Mouse (Mus musculus): ENCODE measurements around the gene Ctsd. TPM values are rescaled to one million over a fixed set of nuclear protein-coding genes. Genes with fewer than 3 reads are reported as not detected.
A peak's percentile ranks its signal among the peaks of the same experiment; 100 is the strongest.

Ctsd gene
- polyA plus RNA-seq, 1 experiment from 2014 or later = 408 TPM

DNA sequence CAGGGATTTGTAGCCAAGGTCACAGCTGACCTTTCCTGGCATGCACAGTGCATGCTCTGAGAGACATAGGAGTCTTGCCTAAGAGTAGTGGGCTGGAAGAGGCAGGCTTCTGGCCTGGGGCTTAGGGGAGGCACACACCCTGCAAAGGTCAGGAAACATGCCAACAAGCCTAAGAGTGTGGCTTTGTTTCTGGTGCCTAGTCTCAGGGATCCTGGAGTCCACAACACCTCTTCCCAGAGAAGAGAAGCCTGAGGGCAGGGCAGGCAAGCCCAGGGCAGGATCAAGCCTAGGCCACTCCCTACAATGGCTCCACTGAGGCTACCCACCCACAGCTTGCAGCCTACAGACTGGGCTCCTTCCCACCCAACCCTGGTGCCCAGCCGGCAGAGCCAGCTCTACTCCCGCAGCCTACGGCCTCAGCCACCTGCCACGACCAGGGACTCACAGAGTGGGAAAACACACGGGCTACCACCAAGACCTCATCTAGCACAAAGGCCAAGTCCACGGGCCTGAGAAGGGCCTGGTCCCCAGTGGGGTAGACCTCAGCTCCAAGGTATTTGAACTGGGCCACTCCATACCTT, 1.1 kb downstream of the Ctsd start:
- Histone ChIP-seq H3K9me3 (replicated peaks; ENCODE audit: control insufficient read depth, low read length) (no peaks in the 10 kb centered on the region), H3K27me3 (ENCODE audit: control insufficient read depth, insufficient read depth, low read depth, low read length) (no peaks in the 10 kb centered on the region), H3K4me3 (ENCODE audit: low read depth, low read length) (peak overlapping the region; percentile 90), H3K36me3 (ENCODE audit: control insufficient read depth, insufficient read depth) (peaks cover 39% of the 10 kb centered on the region), H3K4me1 (ENCODE audit: control insufficient read depth, low read depth, low read length) (peaks cover 59% of the 10 kb centered on the region), H3K4me2 (ENCODE audit: low read depth, low read length) (peak overlapping the region; percentile 85), H3K27ac (ENCODE audit: low read length) (peak overlapping the region; percentile 94), H3K9ac (ENCODE audit: low read depth, low read length) (peak overlapping the region; percentile 96)
- WGBS (ENCODE audit: insufficient replicate concordance) = 25% methylated on average over 6 of the region's 6 CpGs
- ATAC-seq (ENCODE audit: low read depth) = peak; percentile 61

GRCm38 (mm10) chr7:142385742-142386403, 2.0 kb downstream of the Ctsd start:
- Histone ChIP-seq H3K4me1 (ENCODE audit: control insufficient read depth, low read depth, low read length) (peaks cover 60% of the 10 kb centered on the region), H3K4me3 (ENCODE audit: low read depth, low read length) (peak overlapping the region; percentile 90), H3K27me3 (ENCODE audit: control insufficient read depth, insufficient read depth, low read depth, low read length) (no peaks in the 10 kb centered on the region), H3K4me2 (ENCODE audit: low read depth, low read length) (peak overlapping the region; percentile 85), H3K27ac (ENCODE audit: low read length) (peak overlapping the region; percentile 94), H3K36me3 (ENCODE audit: control insufficient read depth, insufficient read depth) (peaks cover 46% of the 10 kb centered on the region), H3K9me3 (replicated peaks; ENCODE audit: control insufficient read depth, low read length) (no peaks in the 10 kb centered on the region), H3K9ac (ENCODE audit: low read depth, low read length) (peak overlapping the region; percentile 96)
- WGBS (ENCODE audit: insufficient replicate concordance) = 68% methylated on average over 3 of the region's 3 CpGs
- ATAC-seq (ENCODE audit: low read depth) = no peak

DNA sequence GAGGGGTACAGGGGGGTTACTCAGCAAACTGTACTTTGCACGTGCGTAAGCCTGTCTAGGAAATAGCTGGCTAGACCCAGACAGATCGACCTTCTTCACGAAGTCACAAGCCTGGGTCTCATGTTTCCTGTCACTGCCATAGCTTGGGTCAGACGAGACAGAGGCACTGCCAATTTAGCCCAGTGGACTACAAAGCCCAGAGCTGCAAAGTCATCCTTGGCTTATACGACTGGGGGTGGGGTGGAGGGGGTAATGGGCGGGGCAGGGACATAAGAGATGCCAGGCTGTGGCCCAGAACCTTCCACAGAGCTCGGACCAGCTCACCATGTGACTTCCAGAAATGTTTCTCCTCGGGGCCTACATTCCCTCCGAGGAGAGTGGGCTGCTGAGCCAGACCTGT, 3.5 kb downstream of the Ctsd start:
- 57% methylated on average over 10 of the region's 10 CpGs for WGBS (ENCODE audit: insufficient replicate concordance)
- Histone ChIP-seq H3K27me3 (ENCODE audit: control insufficient read depth, insufficient read depth, low read depth, low read length) (no peaks in the 10 kb centered on the region), H3K36me3 (ENCODE audit: control insufficient read depth, insufficient read depth) (peaks cover 62% of the 10 kb centered on the region), H3K4me2 (ENCODE audit: low read depth, low read length) (peak overlapping the region; percentile 85), H3K9ac (ENCODE audit: low read depth, low read length) (peak overlapping the region; percentile 26; the same call in 1 of the 2 replicates), H3K27ac (ENCODE audit: low read length) (peak overlapping the region; percentile 71), H3K9me3 (replicated peaks; ENCODE audit: control insufficient read depth, low read length) (no peaks in the 10 kb centered on the region), H3K4me1 (ENCODE audit: control insufficient read depth, low read depth, low read length) (peaks cover 76% of the 10 kb centered on the region), H3K4me3 (ENCODE audit: low read depth, low read length) (peak overlapping the region; percentile 15)
- ATAC-seq (ENCODE audit: low read depth) = no peak

- Histone ChIP-seq H3K27me3 (ENCODE audit: control insufficient read depth, insufficient read depth, low read depth, low read length) (no peaks in the 10 kb centered on the region), H3K4me1 (ENCODE audit: control insufficient read depth, low read depth, low read length) (peaks cover 86% of the 10 kb centered on the region), H3K27ac (ENCODE audit: low read length) (peak within 1 kb of the TSS; percentile 57), H3K9ac (ENCODE audit: low read depth, low read length) (no peak within 1 kb of the TSS), H3K36me3 (ENCODE audit: control insufficient read depth, insufficient read depth) (peaks cover 76% of the 10 kb centered on the region), H3K9me3 (replicated peaks; ENCODE audit: control insufficient read depth, low read length) (no peaks in the 10 kb centered on the region), H3K4me3 (ENCODE audit: low read depth, low read length) (no peak within 1 kb of the TSS), H3K4me2 (ENCODE audit: low read depth, low read length) (no peak within 1 kb of the TSS)
- ATAC-seq (ENCODE audit: low read depth) = no peak
- WGBS (ENCODE audit: insufficient replicate concordance) = 95% methylated on average over 5 of the region's 5 CpGs
These were observed 5.3 kb downstream of the Ctsd start, which contains the start of gene Gm49369 for GRCm38 (mm10) chr7:142382567-142382966. Gene Gm49369 (minus strand): TSS chr7:142382667.

DNA sequence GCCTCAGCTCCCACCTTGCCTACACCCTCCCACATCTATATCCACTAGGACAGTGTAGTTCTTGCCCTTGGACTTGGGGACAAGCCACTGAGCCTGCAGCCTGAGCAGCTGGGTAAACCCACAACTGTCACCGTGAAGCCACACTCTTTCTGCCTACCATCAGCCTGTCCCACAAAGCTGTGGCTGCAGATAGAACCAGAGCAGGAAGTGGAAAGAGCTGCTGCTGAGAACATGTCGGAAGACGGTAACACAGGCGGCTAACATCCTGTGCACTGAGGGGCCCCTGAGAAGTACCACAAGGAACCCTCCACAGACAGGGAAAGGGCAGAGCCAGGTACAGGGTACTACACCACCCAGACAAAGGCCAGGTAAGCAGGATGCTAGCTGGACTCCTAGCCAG, 6.7 kb downstream of the Ctsd start:
- Histone ChIP-seq H3K4me3 (ENCODE audit: low read depth, low read length) (no peak overlapping the region), H3K9me3 (replicated peaks; ENCODE audit: control insufficient read depth, low read length) (no peaks in the 10 kb centered on the region), H3K4me1 (ENCODE audit: control insufficient read depth, low read depth, low read length) (peaks cover 91% of the 10 kb centered on the region), H3K36me3 (ENCODE audit: control insufficient read depth, insufficient read depth) (peaks cover 84% of the 10 kb centered on the region), H3K27me3 (ENCODE audit: control insufficient read depth, insufficient read depth, low read depth, low read length) (no peaks in the 10 kb centered on the region), H3K27ac (ENCODE audit: low read length) (peak overlapping the region; percentile 57), H3K4me2 (ENCODE audit: low read depth, low read length) (no peak overlapping the region), H3K9ac (ENCODE audit: low read depth, low read length) (no peak overlapping the region)
- ATAC-seq (ENCODE audit: low read depth) = no peak
- WGBS (ENCODE audit: insufficient replicate concordance) = 36% methylated on average over 4 of the region's 4 CpGs

- Histone ChIP-seq H3K4me3 (ENCODE audit: low read depth, low read length) (no peak overlapping the region), H3K4me2 (ENCODE audit: low read depth, low read length) (no peak overlapping the region), H3K9me3 (replicated peaks; ENCODE audit: control insufficient read depth, low read length) (no peaks in the 10 kb centered on the region), H3K36me3 (ENCODE audit: control insufficient read depth, insufficient read depth) (peaks cover 80% of the 10 kb centered on the region), H3K27ac (ENCODE audit: low read length) (peak overlapping the region; percentile 76), H3K4me1 (ENCODE audit: control insufficient read depth, low read depth, low read length) (peaks cover 73% of the 10 kb centered on the region), H3K27me3 (ENCODE audit: control insufficient read depth, insufficient read depth, low read depth, low read length) (no peaks in the 10 kb centered on the region), H3K9ac (ENCODE audit: low read depth, low read length) (no peak overlapping the region)
- ATAC-seq (ENCODE audit: low read depth) = no peak
- 80% methylated on average over 6 of the region's 6 CpGs for WGBS (ENCODE audit: insufficient replicate concordance)
These were observed 8.7 kb downstream of the Ctsd start for GRCm38 (mm10) chr7:142379186-142379585.

DNA sequence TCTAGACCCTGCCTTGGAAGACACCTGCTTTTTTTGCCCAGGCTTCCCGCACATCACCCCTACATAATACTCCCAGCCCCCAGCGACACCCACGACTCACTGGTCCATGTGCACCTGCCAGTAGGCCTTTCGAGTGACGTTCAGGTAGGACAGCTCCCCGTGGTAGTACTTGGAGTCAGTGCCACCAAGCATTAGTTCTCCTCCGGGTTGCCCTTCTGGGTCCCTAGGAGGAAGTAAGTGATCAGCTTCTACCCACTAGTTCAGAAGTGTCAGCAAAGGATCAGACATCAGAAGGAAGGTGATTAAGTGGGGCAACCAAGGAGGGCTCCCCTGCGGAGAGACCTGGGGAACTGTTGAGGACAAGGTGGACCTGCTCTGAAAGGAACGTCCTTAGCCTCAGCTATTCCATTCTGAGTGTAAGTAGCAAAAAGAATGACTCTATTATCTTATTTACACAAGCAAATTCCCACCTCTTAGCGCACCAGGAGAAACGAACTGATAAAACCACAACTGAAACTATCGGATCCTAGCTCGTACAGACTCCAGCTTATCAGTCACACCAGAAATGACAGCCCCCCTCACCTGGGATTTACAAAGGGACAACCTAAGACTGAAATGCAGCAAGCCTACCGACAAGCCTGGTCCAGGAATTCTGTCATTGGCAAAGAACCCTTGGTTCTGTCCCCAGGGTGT, 10.5 kb downstream of the Ctsd start:
- Histone ChIP-seq H3K27me3 (ENCODE audit: control insufficient read depth, insufficient read depth, low read depth, low read length) (peaks cover 12% of the 10 kb centered on the region), H3K9ac (ENCODE audit: low read depth, low read length) (peak overlapping the region; percentile 58), H3K4me2 (ENCODE audit: low read depth, low read length) (peak overlapping the region; percentile 46), H3K9me3 (replicated peaks; ENCODE audit: control insufficient read depth, low read length) (no peaks in the 10 kb centered on the region), H3K4me3 (ENCODE audit: low read depth, low read length) (peak overlapping the region; percentile 11), H3K27ac (ENCODE audit: low read length) (peak overlapping the region; percentile 76), H3K36me3 (ENCODE audit: control insufficient read depth, insufficient read depth) (peaks cover 62% of the 10 kb centered on the region), H3K4me1 (ENCODE audit: control insufficient read depth, low read depth, low read length) (peaks cover 62% of the 10 kb centered on the region)
- peak; percentile 84 for ATAC-seq (ENCODE audit: low read depth)
- 30% methylated on average over 14 of the region's 14 CpGs for WGBS (ENCODE audit: insufficient replicate concordance)

DNA sequence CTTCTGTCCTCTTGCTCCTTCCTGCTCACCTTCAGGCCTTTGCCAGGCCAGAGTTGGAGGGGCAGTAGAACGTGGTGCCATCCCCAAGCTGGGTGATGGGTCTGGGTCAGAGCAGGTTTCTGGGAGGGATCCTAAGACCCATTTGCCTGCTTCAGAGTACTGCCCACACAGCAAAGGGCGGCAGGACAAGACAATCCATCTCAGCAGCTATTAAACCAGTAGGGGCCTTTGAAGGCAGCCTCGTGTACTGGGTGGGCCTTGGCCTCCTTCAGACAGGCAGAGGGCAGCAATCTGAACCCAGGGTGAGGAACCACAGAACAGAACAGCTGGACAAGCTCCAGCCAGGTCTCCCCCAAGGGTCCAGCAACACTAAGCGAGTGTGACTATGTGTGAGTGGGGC, 11.7 kb downstream of the Ctsd start:
- 76% methylated on average over 4 of the region's 4 CpGs for WGBS (ENCODE audit: insufficient replicate concordance)
- ATAC-seq (ENCODE audit: low read depth) = no peak
- H3K9me3 ChIP-seq (replicated peaks; ENCODE audit: control insufficient read depth, low read length) = no peaks in the 10 kb centered on the region
- H3K4me1 ChIP-seq (ENCODE audit: control insufficient read depth, low read depth, low read length) = peaks cover 64% of the 10 kb centered on the region
- no peak overlapping the region for H3K4me3 ChIP-seq (ENCODE audit: low read depth, low read length)
- peaks cover 25% of the 10 kb centered on the region for H3K27me3 ChIP-seq (ENCODE audit: control insufficient read depth, insufficient read depth, low read depth, low read length)
- H3K27ac ChIP-seq (ENCODE audit: low read length) = peak overlapping the region; percentile 76; the same call in 1 of the 2 replicates
- H3K4me2 ChIP-seq (ENCODE audit: low read depth, low read length) = no peak overlapping the region
- H3K36me3 ChIP-seq (ENCODE audit: control insufficient read depth, insufficient read depth) = peaks cover 50% of the 10 kb centered on the region
- H3K9ac ChIP-seq (ENCODE audit: low read depth, low read length) = no peak overlapping the region; the same call in 1 of the 2 replicates
